Mouse (Mus musculus): ENCODE measurements around the gene Eapp. TPM values are rescaled to one million over a fixed set of nuclear protein-coding genes. Genes with fewer than 3 reads are reported as not detected.
"Not testable (repeated sequence)": the region's sequence is repeated elsewhere in the genome, so short reads cannot be mapped to it uniquely, and the experiment has no call there.

Eapp gene
- polyA plus RNA-seq, 2 experiments = 19.5 to 64.3 TPM

DNA sequence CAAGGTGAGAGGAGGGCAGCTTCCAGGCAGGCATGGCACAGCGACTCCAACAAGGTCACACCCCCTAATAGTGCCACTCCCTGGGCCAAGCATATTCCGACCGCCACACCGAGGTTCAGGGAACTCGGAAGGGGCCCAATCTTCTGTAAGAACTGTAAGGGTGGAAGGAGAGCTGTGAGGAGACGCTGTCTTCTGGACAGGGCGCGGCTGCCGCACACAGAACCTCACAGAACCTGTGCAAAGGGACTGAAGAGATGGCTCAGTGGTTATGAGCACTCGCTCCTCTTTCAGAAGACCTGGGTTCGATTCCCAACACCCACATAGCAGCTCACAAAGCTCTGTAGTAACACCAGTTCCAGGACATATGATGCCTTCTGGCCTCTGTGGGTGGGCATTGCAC, 21.8 kb upstream of the Eapp start:
- not testable (repeated sequence) for ATAC-seq (ENCODE audit: low FRiP score, low read depth); H3K9ac ChIP-seq (ENCODE audit: low read depth, low read length, severe bottlenecking); H3K4me1 ChIP-seq (ENCODE audit: control insufficient read depth, insufficient read depth, low read length); H3K27ac ChIP-seq (replicated peaks; ENCODE audit: low read depth, low read length); H3K27me3 ChIP-seq (ENCODE audit: control insufficient read depth, insufficient read depth, low read length); H3K36me3 ChIP-seq (ENCODE audit: control insufficient read depth, insufficient read depth, low read length); H3K9me3 ChIP-seq (ENCODE audit: control insufficient read depth, low read length); H3K4me3 ChIP-seq (replicated peaks; ENCODE audit: low read length); DNase-seq (ENCODE audit: low spot score); H3K4me2 ChIP-seq (replicated peaks; ENCODE audit: low read depth, low read length, severe bottlenecking)
- WGBS = 85% methylated on average over 4 of the region's 11 CpGs

DNA sequence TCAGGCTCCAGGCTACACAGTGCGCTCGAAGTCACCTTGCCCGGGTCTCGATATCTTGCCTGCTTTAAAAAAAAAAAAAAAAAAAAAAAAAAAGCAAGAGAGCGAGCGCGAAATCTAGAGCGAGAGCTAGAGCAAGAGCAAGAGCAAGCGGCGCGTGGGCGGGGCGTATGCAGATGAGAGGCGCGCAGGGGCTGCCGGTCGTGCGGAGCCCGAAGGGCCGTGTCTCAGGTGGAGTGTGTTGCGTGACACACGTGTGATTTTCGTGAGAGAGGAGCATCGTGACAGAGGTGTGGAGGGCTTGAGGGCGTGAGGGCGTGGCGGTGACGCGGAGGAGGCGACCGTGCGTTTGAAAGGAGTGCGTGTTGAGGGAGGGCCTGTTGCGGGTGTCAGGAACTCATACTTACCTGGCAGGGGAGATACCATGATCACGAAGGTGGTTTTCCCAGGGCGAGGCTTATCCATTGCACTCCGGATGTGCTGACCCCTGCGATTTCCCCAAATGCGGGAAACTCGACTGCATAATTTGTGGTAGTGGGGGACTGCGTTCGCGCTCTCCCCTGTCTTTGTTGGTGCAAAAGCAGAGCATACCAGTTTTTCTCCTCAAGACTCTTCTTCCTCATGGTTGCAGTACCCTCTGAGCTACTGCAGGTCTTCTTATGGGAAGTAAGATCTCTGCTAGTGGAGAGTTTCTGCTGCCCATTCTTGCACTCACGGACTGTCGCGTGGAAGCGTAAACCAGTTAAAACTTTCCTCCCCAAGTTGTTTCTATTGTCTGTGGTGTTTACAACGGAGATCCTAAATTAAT, 18.3 kb upstream of the Eapp start:
- peak; percentile 49 for ATAC-seq (ENCODE audit: low FRiP score, low read depth)
- H3K36me3 ChIP-seq (ENCODE audit: control insufficient read depth, insufficient read depth, low read length); H3K4me3 ChIP-seq (replicated peaks; ENCODE audit: low read length); H3K9me3 ChIP-seq (ENCODE audit: control insufficient read depth, low read length); H3K9ac ChIP-seq (ENCODE audit: low read depth, low read length, severe bottlenecking); H3K27me3 ChIP-seq (ENCODE audit: control insufficient read depth, insufficient read depth, low read length); H3K27ac ChIP-seq (replicated peaks; ENCODE audit: low read depth, low read length); H3K4me1 ChIP-seq (ENCODE audit: control insufficient read depth, insufficient read depth, low read length); DNase-seq (ENCODE audit: low spot score); H3K4me2 ChIP-seq (replicated peaks; ENCODE audit: low read depth, low read length, severe bottlenecking): not testable (repeated sequence)
- 0% methylated on average over 1 of the region's 48 CpGs for WGBS

DNA sequence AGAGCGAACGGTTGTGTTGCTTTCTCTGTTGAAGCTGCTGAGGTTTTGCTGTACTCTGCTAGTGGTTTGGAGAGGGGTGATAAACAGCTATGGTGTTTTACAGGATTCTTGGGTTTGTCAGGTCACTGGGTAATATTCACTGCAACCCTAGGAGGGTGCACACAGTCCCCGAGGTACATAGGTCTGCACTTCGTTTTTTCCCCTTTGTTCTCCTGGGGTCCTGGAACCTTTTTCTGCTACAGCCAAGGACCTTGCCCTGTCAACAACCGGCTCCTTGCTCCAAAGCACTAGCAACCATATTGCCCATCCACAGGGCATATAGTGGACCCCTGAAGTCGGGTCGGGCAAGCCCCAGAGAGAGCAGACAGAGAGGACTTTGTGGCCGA, 14.8 kb upstream of the Eapp start:
- ATAC-seq (ENCODE audit: low FRiP score, low read depth) = peak; percentile 83
- not testable (repeated sequence) for H3K36me3 ChIP-seq (ENCODE audit: control insufficient read depth, insufficient read depth, low read length); H3K9me3 ChIP-seq (ENCODE audit: control insufficient read depth, low read length); H3K9ac ChIP-seq (ENCODE audit: low read depth, low read length, severe bottlenecking); H3K4me2 ChIP-seq (replicated peaks; ENCODE audit: low read depth, low read length, severe bottlenecking); H3K4me1 ChIP-seq (ENCODE audit: control insufficient read depth, insufficient read depth, low read length); DNase-seq (ENCODE audit: low spot score); H3K4me3 ChIP-seq (replicated peaks; ENCODE audit: low read length); H3K27ac ChIP-seq (replicated peaks; ENCODE audit: low read depth, low read length); H3K27me3 ChIP-seq (ENCODE audit: control insufficient read depth, insufficient read depth, low read length)
- WGBS = 0% methylated on average over 3 of the region's 8 CpGs

DNA sequence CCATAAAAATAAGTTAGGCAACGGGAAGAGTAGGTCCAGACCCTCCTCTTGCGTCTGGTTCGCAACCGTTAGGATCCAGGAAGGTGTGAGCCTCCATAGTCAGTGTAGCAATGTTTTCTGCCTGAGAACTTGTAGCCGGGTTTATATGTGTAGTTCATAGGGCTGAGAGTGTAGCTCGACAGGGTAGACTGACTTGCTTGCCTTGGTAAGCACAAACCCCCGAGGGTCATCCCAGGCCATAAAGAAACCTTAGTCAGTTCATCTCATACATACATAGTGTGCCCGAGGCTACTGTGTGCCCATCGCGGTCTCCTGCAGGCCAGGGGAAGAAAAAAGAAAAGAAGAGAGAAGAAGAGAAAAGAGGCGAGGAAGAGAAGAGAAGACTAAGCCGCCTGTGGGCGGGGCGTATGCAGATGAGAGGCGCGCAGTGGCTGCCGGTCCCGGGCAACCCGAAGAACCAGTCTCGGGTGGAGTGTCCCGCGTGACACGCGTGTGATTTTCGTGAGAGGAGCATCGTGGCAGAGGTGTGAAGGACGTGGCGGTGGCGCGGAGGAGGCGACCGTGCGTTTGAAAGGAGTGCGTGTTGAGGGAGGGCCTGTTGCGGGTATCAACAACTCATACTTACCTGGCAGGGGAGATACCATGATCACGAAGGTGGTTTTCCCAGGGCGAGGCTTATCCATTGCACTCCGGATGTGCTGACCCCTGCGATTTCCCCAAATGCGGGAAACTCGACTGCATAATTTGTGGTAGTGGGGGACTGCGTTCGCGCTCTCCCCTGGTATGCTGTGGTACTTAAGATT, 14.2 kb upstream of the Eapp start:
- H3K9me3 ChIP-seq (ENCODE audit: control insufficient read depth, low read length); H3K27me3 ChIP-seq (ENCODE audit: control insufficient read depth, insufficient read depth, low read length); DNase-seq (ENCODE audit: low spot score); H3K36me3 ChIP-seq (ENCODE audit: control insufficient read depth, insufficient read depth, low read length); H3K9ac ChIP-seq (ENCODE audit: low read depth, low read length, severe bottlenecking); H3K4me3 ChIP-seq (replicated peaks; ENCODE audit: low read length); H3K27ac ChIP-seq (replicated peaks; ENCODE audit: low read depth, low read length); H3K4me1 ChIP-seq (ENCODE audit: control insufficient read depth, insufficient read depth, low read length); H3K4me2 ChIP-seq (replicated peaks; ENCODE audit: low read depth, low read length, severe bottlenecking): not testable (repeated sequence)
- peak; percentile 60 for ATAC-seq (ENCODE audit: low FRiP score, low read depth)
- WGBS = 0% methylated on average over 8 of the region's 44 CpGs

DNA sequence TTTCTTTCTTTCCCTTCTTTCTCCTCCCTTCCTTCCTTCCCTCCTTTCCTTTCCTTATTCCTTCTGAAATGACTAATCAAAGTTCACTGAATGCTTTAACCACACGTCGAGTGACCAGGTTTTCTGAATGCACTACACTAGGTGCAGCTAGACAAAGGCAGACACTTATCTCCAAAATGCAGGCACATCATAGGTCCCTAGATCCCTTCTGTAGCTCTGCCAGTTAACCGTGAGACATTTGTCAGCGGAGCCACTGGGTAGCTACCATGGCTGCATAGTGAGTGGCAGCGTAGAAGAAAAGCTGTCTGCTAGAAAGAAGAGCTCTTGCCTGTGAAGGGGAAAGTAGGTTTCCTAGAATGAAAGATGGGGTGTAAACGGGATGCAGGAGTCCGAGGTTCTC, 3.7 kb upstream of the Eapp start:
- peaks cover 4% of the 10 kb centered on the region; the same call in 1 of the 2 replicates for H3K4me1 ChIP-seq (ENCODE audit: control insufficient read depth, insufficient read depth, low read length)
- DNase-seq (ENCODE audit: low spot score) = no peak
- no peaks in the 10 kb centered on the region for H3K9me3 ChIP-seq (ENCODE audit: control insufficient read depth, low read length)
- no peak overlapping the region for H3K4me3 ChIP-seq (replicated peaks; ENCODE audit: low read length)
- H3K9ac ChIP-seq (ENCODE audit: low read depth, low read length, severe bottlenecking) = no peak overlapping the region
- no peak for TF ChIP-seq POLR2A (IDR thresholded peaks at IDR 0.05; ENCODE audit: borderline replicate concordance, extremely low read depth, insufficient read depth, insufficient read length)
- H3K27me3 ChIP-seq (ENCODE audit: control insufficient read depth, insufficient read depth, low read length) = no peaks in the 10 kb centered on the region
- ATAC-seq (ENCODE audit: low FRiP score, low read depth) = no peak
- WGBS = 62% methylated on average over 7 of the region's 7 CpGs
- no peaks in the 10 kb centered on the region for H3K36me3 ChIP-seq (ENCODE audit: control insufficient read depth, insufficient read depth, low read length)
- no peak overlapping the region for H3K4me2 ChIP-seq (replicated peaks; ENCODE audit: low read depth, low read length, severe bottlenecking)
- H3K27ac ChIP-seq (replicated peaks; ENCODE audit: low read depth, low read length) = no peak overlapping the region
